Mouse (Mus musculus): ENCODE measurements around the gene Olfr513. TPM values are rescaled to one million over a fixed set of nuclear protein-coding genes. Genes with fewer than 3 reads are reported as not detected.

The Olfr513 gene
- polyA plus RNA-seq (2014; fragmentation: Nextera tagmentation; extraction: Ambion mirVana), result not detected in 2 replicates

DNA sequence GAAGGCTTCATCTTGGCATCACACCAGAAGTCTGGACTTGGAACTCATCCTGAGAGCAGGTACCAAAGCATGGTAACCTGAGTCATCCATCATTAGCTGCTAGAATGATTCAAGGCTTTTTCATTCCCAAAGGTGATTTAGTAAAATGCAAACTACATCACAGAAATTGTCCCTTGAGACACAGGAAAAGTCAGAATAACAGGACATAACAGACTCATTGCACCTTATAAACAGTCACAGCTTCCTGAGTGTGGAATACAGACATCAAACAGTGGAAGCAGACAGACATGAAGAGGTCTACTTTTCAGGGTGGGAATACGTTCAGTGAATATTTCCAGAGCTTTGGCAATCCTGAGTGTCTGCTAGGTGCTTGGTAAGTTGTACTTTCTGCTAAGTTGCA lies at the start of gene Olfr513:
Olfr513 (plus strand) TSS at position 301 of the 400 bp plus-strand sequence.
- ATAC-seq (replicated peaks; ENCODE audit: insufficient number of reproducible peaks, low FRiP score, low TSS enrichment, low read depth) (no peak), DNase-seq (ENCODE audit: low spot score) (no peak)
- Histone ChIP-seq H3K4me1 (ENCODE audit: control insufficient read depth, insufficient read depth, low read length) (no peaks in the 10 kb centered on the region), H3K4me2 (ENCODE audit: low read depth, low read length) (no peak within 1 kb of the TSS), H3K9ac (replicated peaks; ENCODE audit: low read length) (no peak within 1 kb of the TSS), H3K4me3 (ENCODE audit: low read depth, low read length) (no peak within 1 kb of the TSS), H3K27ac (replicated peaks; ENCODE audit: low read depth, low read length) (no peak within 1 kb of the TSS), H3K27me3 (ENCODE audit: control insufficient read depth, insufficient read depth, low read length) (no peaks in the 10 kb centered on the region), H3K36me3 (replicated peaks; ENCODE audit: control insufficient read depth, insufficient read depth, low read depth, low read length) (no peaks in the 10 kb centered on the region), H3K9me3 (replicated peaks; ENCODE audit: control insufficient read depth, low read length) (no peaks in the 10 kb centered on the region)
- WGBS, result 62% methylated on average over 1 of the region's 1 CpGs

DNA sequence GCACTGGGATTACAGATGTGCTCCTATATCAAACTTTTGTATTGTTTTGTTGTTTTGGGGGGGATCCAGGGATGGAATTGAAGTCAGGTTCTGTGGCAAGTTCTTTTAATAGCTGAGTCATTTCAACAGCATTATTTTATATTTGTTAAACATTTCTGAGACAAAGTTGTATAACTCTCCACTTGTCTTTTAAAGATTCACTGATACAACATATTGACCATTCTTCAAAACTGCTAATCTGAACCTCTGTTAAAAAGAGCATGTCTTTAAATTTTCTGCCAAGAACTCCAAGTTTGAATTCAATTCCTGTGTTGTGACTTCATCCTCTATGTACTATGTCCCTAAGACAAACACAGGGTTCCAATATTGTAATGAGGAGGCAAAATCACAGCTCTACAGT lies 37.8 kb upstream of the Olfr513 start, which contains the start of gene Olfr512:
Olfr512 (plus strand) TSS at position 301 of the 400 bp plus-strand sequence.
- Histone ChIP-seq H3K27me3 (ENCODE audit: control insufficient read depth, insufficient read depth, low read length) (no peaks in the 10 kb centered on the region), H3K9me3 (replicated peaks; ENCODE audit: control insufficient read depth, low read length) (no peaks in the 10 kb centered on the region), H3K36me3 (replicated peaks; ENCODE audit: control insufficient read depth, insufficient read depth, low read depth, low read length) (no peaks in the 10 kb centered on the region), H3K4me3 (ENCODE audit: low read depth, low read length) (no peak within 1 kb of the TSS), H3K9ac (replicated peaks; ENCODE audit: low read length) (no peak within 1 kb of the TSS), H3K27ac (replicated peaks; ENCODE audit: low read depth, low read length) (no peak within 1 kb of the TSS), H3K4me2 (ENCODE audit: low read depth, low read length) (no peak within 1 kb of the TSS), H3K4me1 (ENCODE audit: control insufficient read depth, insufficient read depth, low read length) (no peaks in the 10 kb centered on the region)
- ATAC-seq (replicated peaks; ENCODE audit: insufficient number of reproducible peaks, low FRiP score, low TSS enrichment, low read depth) (no peak), DNase-seq (ENCODE audit: low spot score) (no peak)

DNA sequence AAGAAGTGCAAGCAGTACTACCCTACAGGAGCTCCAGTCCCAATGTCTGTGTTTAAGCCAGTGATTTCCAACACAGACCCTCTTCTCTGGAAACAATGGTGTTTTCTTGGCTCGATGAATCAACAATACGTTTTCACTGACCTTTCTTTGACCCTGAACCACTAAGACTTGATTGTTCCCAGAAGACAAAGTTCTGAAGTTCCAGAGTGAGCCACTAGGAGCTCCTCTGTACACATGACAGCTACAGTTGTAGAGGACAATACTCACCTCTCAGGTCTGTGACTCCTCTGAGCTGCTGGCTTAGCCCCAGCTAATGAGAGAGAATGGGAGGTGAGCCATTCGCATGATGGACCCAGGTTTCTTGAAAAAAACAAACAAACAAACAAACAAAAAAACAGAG lies 9.6 kb downstream of the Olfr513 start:
- Histone ChIP-seq H3K27me3 (ENCODE audit: control insufficient read depth, insufficient read depth, low read length) (no peaks in the 10 kb centered on the region), H3K4me3 (ENCODE audit: low read depth, low read length) (no peak overlapping the region), H3K27ac (replicated peaks; ENCODE audit: low read depth, low read length) (no peak overlapping the region), H3K9me3 (replicated peaks; ENCODE audit: control insufficient read depth, low read length) (no peaks in the 10 kb centered on the region), H3K9ac (replicated peaks; ENCODE audit: low read length) (no peak overlapping the region), H3K4me2 (ENCODE audit: low read depth, low read length) (no peak overlapping the region), H3K4me1 (ENCODE audit: control insufficient read depth, insufficient read depth, low read length) (no peaks in the 10 kb centered on the region), H3K36me3 (replicated peaks; ENCODE audit: control insufficient read depth, insufficient read depth, low read depth, low read length) (no peaks in the 10 kb centered on the region)
- ATAC-seq (replicated peaks; ENCODE audit: insufficient number of reproducible peaks, low FRiP score, low TSS enrichment, low read depth), result no peak
- 23% methylated on average over 3 of the region's 3 CpGs for WGBS
- peak; percentile 47 for DNase-seq (ENCODE audit: low spot score)

DNA sequence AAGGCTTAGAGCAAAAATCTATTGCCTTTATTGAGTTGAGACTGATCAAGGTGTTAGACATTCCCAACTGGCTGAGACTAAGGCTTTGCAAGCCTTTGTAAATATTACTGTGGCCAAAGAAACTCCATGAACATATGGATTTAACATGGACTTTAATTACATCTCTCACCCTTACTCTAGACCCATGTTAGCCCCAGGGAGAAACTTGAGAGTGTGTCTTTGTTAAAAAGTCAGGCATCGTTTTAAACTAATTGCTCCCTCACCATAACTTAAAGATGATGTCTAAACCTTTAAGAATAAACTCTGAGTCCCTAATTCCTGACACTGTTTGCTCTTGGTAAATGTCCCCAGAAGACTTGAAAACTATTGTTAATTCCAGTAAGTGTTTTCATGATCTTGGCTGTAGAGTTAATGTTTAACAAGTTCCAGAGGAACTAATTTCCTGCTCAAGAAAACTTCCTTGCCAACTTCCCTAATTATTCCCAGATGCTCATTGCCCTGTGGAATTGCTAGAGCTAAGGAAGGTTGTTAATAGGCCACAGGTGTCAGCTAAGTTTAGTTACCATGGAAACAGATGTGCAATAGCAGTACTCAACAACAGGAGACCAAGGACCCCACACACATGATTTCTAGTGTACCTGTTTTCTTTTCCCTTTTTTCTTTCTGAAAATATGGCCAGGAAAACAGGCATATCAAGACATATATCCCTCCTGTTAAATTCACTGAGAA lies 46.6 kb downstream of the Olfr513 start:
- WGBS, result 14% methylated on average over 1 of the region's 1 CpGs
- Histone ChIP-seq H3K4me3 (ENCODE audit: low read depth, low read length) (no peak overlapping the region), H3K4me1 (ENCODE audit: control insufficient read depth, insufficient read depth, low read length) (no peaks in the 10 kb centered on the region), H3K36me3 (replicated peaks; ENCODE audit: control insufficient read depth, insufficient read depth, low read depth, low read length) (no peaks in the 10 kb centered on the region), H3K27ac (replicated peaks; ENCODE audit: low read depth, low read length) (no peak overlapping the region), H3K27me3 (ENCODE audit: control insufficient read depth, insufficient read depth, low read length) (no peaks in the 10 kb centered on the region), H3K4me2 (ENCODE audit: low read depth, low read length) (no peak overlapping the region), H3K9ac (replicated peaks; ENCODE audit: low read length) (no peak overlapping the region), H3K9me3 (replicated peaks; ENCODE audit: control insufficient read depth, low read length) (no peaks in the 10 kb centered on the region)
- peak; percentile 89 for ATAC-seq (replicated peaks; ENCODE audit: insufficient number of reproducible peaks, low FRiP score, low TSS enrichment, low read depth)
- DNase-seq (ENCODE audit: low spot score), result peak; percentile 93

Other genes with a start within 250 kb of the Olfr513 start
- gene Olfr502, start 225.9 kb upstream of the Olfr513 start, polyA plus RNA-seq (2014; fragmentation: Nextera tagmentation; extraction: Ambion mirVana), result not detected in 2 replicates
- gene Olfr503, start 206.4 kb upstream of the Olfr513 start, polyA plus RNA-seq (2014; fragmentation: Nextera tagmentation; extraction: Ambion mirVana), result not detected in 2 replicates
- not detected in 2 replicates for gene Olfr504, start 185.2 kb upstream of the Olfr513 start, polyA plus RNA-seq (2014; fragmentation: Nextera tagmentation; extraction: Ambion mirVana)
- gene Olfr506, start 140.2 kb upstream of the Olfr513 start, polyA plus RNA-seq (2014; fragmentation: Nextera tagmentation; extraction: Ambion mirVana), result not detected in 2 replicates
- not detected in 2 replicates for gene Olfr507, start 129.2 kb upstream of the Olfr513 start, polyA plus RNA-seq (2014; fragmentation: Nextera tagmentation; extraction: Ambion mirVana)
- gene Olfr508, start 121.0 kb upstream of the Olfr513 start, polyA plus RNA-seq (2014; fragmentation: Nextera tagmentation; extraction: Ambion mirVana), result not detected in 2 replicates
- gene Olfr509, start 99.1 kb upstream of the Olfr513 start, polyA plus RNA-seq (2014; fragmentation: Nextera tagmentation; extraction: Ambion mirVana), result not detected in 2 replicates
- gene Olfr510, start 84.6 kb upstream of the Olfr513 start, polyA plus RNA-seq (2014; fragmentation: Nextera tagmentation; extraction: Ambion mirVana), result not detected in 2 replicates
- gene Olfr512, start 37.7 kb upstream of the Olfr513 start, polyA plus RNA-seq (2014; fragmentation: Nextera tagmentation; extraction: Ambion mirVana), result not detected in 2 replicates
- not detected in 2 replicates for gene Olfr514, start 75.0 kb downstream of the Olfr513 start, polyA plus RNA-seq (2014; fragmentation: Nextera tagmentation; extraction: Ambion mirVana)
- not detected in 2 replicates for gene Olfr516, start 99.6 kb downstream of the Olfr513 start, polyA plus RNA-seq (2014; fragmentation: Nextera tagmentation; extraction: Ambion mirVana)
- not detected in 2 replicates for gene Olfr517, start 121.4 kb downstream of the Olfr513 start, polyA plus RNA-seq (2014; fragmentation: Nextera tagmentation; extraction: Ambion mirVana)
- gene Olfr518, start 134.0 kb downstream of the Olfr513 start, polyA plus RNA-seq (2014; fragmentation: Nextera tagmentation; extraction: Ambion mirVana), result not detected in 2 replicates
- not detected in 2 replicates for gene Olfr519, start 143.4 kb downstream of the Olfr513 start, polyA plus RNA-seq (2014; fragmentation: Nextera tagmentation; extraction: Ambion mirVana)
- gene Nlrp10, start 179.2 kb downstream of the Olfr513 start, polyA plus RNA-seq (2014; fragmentation: Nextera tagmentation; extraction: Ambion mirVana), result 0.07 and 0.13 TPM in 2 replicates
- 72.6 and 81.4 TPM in 2 replicates for gene Eif3f, start 183.4 kb downstream of the Olfr513 start, polyA plus RNA-seq (2014; fragmentation: Nextera tagmentation; extraction: Ambion mirVana)
- 3.9 and 4.5 TPM in 2 replicates for gene Tub, start 199.4 kb downstream of the Olfr513 start, polyA plus RNA-seq (2014; fragmentation: Nextera tagmentation; extraction: Ambion mirVana)

Measured in embryonic facial prominence, embryonic 11.5 days (tissue).